Mouse (Mus musculus) liver, adult (tissue): ENCODE data around the gene 9230112D13Rik.

Experiments used
- GATA4 ChIP-seq: IDR thresholded peaks from 2 replicates; pipeline ENCODE4 v1.6.1; 2014; ENCODE audit warnings: mild to moderate bottlenecking, low read length; ENCODE audit not compliant: insufficient replicate concordance

The 9230112D13Rik gene

DNA sequence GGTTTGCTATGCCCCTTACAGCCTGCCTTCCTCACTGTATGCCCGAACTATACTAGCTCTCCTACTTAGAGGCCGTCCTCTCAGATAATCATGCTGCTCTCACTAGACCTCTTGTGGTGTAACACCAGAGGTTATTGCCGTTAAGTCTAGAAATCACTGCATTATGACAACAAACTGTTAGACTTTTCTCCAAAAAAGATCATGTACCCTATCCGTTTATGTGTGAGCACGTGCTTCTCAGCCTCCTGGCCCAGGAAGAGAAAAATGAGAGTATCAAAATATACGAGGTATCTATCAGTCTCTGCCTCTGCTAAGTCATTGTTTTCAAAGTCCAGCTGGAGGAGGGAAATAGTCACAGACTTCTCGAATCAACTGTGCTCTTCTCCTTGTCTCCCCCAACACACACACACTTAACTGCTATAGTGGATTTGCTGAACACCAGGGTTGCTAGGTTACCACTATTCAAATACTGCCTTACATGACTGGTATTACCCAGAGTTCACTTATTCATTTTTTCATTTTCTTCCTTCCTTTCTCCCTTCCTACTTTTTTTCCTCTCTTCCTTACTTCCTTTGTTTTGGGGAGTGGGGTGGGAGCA lies 13.7 kb downstream of the 9230112D13Rik start:
- no peak for TF ChIP-seq GATA4

DNA sequence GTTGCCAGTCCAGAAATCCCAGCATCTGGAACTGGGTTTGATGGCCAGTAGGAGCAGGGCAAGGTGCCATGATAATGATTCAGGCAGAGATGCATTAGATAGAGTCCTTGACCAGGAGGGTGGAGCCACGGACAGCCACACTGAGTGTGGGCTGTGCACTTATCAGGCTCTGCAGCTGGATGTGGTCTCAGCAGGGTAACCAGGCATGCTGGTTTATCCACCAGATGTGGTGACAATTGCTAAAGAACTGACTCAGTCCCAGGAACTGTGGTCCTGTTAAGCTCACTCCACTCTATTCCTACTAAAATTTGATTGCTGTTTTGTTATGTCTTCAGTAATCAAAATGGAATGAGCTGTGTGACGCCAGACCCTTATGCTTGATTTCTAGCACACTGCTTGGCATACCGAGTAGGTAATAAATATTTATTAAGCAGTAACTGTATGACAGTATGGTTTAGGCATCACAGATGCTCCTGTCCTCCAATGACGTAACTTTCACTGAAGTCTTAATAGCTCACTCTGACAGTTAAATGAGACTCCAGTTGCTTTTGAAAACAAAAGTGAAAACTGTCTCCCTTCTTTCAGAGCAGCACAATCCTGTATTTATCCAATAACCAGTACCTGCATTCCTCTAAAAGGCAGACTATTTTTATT lies 14.3 kb downstream of the 9230112D13Rik start:
- TF ChIP-seq GATA4: no peak

- TF ChIP-seq GATA4: no peak
Observed at GRCm38 (mm10) chr14:34505309-34505708, 17.3 kb downstream of the 9230112D13Rik start.

DNA sequence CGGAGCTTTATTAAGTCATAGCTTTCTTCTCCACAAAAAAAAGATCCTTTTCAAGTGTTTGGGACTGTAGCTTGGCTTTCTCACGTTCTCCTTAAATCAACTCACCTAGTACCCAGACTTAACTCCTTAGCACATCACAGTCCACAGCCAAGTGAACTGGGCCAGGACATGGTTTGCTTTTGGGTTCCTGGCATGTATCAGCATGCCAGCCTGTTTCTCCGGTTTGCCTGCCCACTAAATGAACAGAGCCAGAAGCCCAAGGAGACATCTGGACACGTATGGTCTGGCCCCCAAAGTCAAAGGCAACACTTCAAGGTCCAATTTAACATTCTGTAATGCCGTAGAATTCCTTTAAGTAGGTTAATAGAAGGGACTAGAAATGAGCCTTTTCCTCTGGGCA lies 18.2 kb downstream of the 9230112D13Rik start:
- no peak for TF ChIP-seq GATA4

DNA sequence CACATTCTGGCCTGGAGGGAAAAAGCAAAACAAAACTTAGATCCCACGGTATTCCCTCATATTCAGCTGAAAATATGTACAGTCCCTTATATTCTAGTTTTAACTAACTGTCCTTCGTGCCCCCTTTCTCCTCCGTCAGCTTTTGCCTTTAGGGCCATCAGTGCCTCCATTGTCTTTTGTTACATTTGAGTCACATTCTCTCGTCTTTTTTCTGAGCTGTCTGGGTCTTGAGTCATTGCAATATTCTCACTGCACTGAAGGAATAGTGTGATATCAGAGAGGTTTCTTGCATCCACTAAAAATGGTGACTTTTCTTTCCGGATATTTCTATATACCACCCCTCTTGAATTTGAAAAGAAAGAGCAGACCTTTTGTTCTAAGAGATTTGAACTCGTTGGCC lies 18.8 kb downstream of the 9230112D13Rik start:
- TF ChIP-seq GATA4: no peak

DNA sequence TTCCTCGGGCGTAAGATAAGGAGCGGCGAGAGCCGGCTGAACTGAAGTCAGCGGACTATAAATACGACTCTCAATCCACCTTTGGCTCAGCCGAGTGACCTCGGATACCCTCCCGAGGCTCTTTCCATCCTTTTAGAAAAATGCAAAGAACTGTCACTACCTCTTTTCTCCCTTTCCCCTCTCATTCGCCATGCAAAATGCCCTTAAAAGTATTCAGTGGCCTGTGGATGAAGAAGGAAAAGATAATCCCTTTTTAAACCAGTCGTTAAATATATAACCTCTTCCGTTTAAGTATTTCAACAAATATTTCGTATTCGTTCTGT lies 19.3 kb downstream of the 9230112D13Rik start, which contains the start of gene Bmpr1a:
Gene Bmpr1a, minus strand, starts transcription at position 17 of the 323 bp plus-strand sequence.
- TF ChIP-seq GATA4: no peak; the same call in 1 of the 2 replicates

GRCm38 (mm10) chr14:34502475-34503324 lies 19.9 kb downstream of the 9230112D13Rik start:
- TF ChIP-seq GATA4: 0 out of 2 replicates have a peak, but pooled peaks have one; percentile 45

GRCm38 (mm10) chr14:34501804-34502474 lies 20.7 kb downstream of the 9230112D13Rik start:
- no peak for TF ChIP-seq GATA4

DNA sequence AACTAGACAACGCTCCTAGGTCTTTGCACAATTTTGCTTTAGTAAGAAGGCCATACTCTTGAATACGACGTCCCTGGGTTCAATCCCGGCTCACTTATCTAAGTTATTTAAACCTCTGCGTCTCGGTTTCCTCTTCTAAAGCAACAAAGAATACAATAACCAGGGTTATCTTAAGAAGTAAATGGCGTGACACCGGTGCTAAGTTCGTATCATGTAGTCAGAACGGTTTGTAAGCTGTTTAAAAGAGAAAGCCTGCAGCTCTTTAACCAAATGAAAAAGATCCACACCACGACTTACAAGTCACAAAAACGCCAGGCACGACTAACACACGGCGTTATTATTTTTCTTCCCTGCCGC lies 21.2 kb downstream of the 9230112D13Rik start:
- no peak for TF ChIP-seq GATA4

GRCm38 (mm10) chr14:34500309-34500708 lies 22.3 kb downstream of the 9230112D13Rik start:
- no peak for TF ChIP-seq GATA4

DNA sequence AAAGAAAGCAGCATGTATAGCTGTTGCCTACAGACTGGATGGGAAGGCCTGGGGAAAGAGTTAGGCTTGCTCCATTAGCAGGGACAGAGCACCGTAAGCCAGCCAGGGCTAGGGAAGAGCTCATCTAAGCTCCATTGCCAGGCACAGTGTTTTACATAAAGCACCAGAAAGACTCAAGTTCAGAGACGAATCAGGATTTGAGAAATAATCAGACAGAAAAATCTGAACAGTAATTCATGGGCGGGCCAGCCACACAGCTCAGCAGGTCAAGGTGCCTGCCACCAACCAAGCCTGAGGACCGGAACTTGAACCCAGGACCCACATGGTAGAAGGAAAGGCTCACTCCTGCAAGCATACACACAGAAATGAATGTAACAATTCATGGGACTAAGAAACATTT lies 22.9 kb downstream of the 9230112D13Rik start:
- TF ChIP-seq GATA4: no peak

DNA sequence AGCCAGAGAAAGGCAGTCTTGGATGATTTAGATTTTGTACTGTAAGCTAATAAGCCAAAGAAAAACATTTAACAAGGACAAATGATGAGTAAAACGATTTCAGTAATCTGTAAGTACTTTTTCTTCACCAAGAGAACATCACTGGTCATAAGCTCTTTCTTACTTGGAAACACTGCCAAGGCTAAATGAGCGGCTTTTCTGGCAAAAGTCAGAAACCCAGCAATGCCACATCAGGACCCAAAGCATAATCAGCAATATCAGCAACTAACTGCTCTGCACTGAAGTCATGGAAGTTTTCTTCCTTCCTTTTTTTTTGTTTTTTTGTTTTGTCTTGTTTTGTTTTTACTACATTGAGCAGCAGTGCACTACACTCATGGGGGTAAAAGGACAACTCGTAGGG lies 25.3 kb downstream of the 9230112D13Rik start:
- no peak for TF ChIP-seq GATA4

DNA sequence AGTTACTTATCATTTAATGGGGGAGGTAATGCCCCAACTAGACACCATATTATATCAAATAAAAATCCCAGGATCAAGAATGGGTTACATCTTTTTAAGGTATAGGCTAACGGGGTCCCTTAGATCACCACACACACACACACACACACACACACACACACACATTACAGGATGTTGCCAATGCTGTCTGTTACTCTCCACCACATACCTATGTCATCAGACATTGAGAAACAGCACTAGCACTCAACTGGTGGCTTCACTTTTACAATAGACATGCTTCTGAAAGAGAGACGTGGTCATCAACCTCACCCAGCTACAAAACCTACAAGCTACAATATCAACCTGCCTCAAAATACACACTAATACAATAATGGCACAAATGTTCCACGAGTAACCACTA lies 28.9 kb downstream of the 9230112D13Rik start:
- TF ChIP-seq GATA4: no peak

DNA sequence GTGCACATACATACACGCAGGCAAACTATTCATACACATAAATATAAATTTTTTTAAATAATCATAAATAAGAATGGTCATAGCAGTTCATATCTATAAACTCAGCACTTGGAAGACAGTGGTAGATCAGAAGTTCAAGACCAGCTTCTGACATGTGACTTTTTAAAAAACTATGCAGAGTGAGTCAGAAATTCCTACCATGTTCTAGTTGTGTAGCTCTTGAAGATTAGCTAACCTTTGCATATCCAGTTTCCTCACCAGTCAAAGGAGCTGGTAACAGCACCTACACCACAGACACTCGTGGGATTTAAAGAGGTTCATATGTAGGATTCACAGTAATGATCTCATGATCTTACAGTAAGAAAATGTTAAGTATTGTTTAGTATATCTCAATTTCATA lies 29.9 kb downstream of the 9230112D13Rik start:
- TF ChIP-seq GATA4: no peak

- no peak for TF ChIP-seq GATA4
Observed at GRCm38 (mm10) chr14:34490965-34491364, 31.6 kb downstream of the 9230112D13Rik start.
